Mouse (Mus musculus) ES-Bruce4 (cell line): ENCODE measurements around the gene Lcmt1.

Experiments used
- CTCF ChIP-seq: IDR thresholded peaks from one replicate; pipeline ENCODE4 v1.8.1; 2011; ENCODE audit warnings: low read depth, low read length
- EP300 ChIP-seq: IDR thresholded peaks from 2 replicates; pipeline ENCODE4 v1.6.1; 2011; ENCODE audit warnings: low read depth, low read length; ENCODE audit not compliant: insufficient read depth
- POLR2A ChIP-seq: IDR thresholded peaks from one replicate; pipeline ENCODE4 v1.8.1; 2011; ENCODE audit warnings: low read length; ENCODE audit not compliant: insufficient read depth

- no peak for TF ChIP-seq CTCF
- no peak for TF ChIP-seq POLR2A
- no peak for TF ChIP-seq EP300
Measured at GRCm38 (mm10) chr7:123397369-123397768, 27.8 kb downstream of the Lcmt1 start.
